Mouse (Mus musculus) intestine, embryonic 15.5 days (tissue): Measurements from ENCODE around the gene Slc2a1. TPM values are rescaled to one million over a fixed set of nuclear protein-coding genes. Genes with fewer than 3 reads are reported as not detected.

ENCODE experiments used
- ATAC-seq: fragments of 200-750 bp; cut with Nextera tagmentation; 2 replicates; pipeline ENCODE4 v1.8.0; 2017; ENCODE audit warnings: moderate TSS enrichment, moderate library complexity
- H3K27ac ChIP-seq: fragments of 300-500 bp; sonication (generic); 2 replicates; pipeline ENCODE4 v1.5.1; 2015; ENCODE audit warnings: mild to moderate bottlenecking, inconsistent platforms
- H3K27me3 ChIP-seq: fragments of 300-500 bp; sonication (generic); replicated peaks from 2 replicates; pipeline ENCODE4 v1.6.1; 2015; ENCODE audit warnings: inconsistent platforms
- H3K36me3 ChIP-seq: fragments of 300-500 bp; sonication (generic); 2 replicates; pipeline ENCODE4 v1.6.1; 2015; ENCODE audit warnings: inconsistent platforms
- H3K4me1 ChIP-seq: fragments of 300-500 bp; sonication (generic); replicated peaks from 2 replicates; pipeline ENCODE4 v1.6.1; 2015; ENCODE audit warnings: inconsistent platforms
- H3K4me2 ChIP-seq: fragments of 300-500 bp; sonication (generic); replicated peaks from 2 replicates; pipeline ENCODE4 v1.6.1; 2015; ENCODE audit warnings: mild to moderate bottlenecking, inconsistent platforms
- H3K4me3 ChIP-seq: fragments of 300-500 bp; sonication (generic); replicated peaks from 2 replicates; pipeline ENCODE4 v1.5.1; 2015; ENCODE audit warnings: inconsistent platforms
- H3K9ac ChIP-seq: fragments of 300-500 bp; sonication (generic); 2 replicates; pipeline ENCODE4 v1.6.1; 2015; ENCODE audit warnings: inconsistent platforms
- H3K9me3 ChIP-seq: fragments of 300-500 bp; sonication (generic); 2 replicates; pipeline ENCODE4 v1.6.1; 2016; ENCODE audit warnings: inconsistent platforms
- WGBS: fragments of 180-500 bp; shearing (Covaris S2); methylation state at CpG from one replicate; pipeline ENCODE4 v1.1.7; 2015; 5-methylcytosine and 5-hydroxymethylcytosine counted together
- polyA plus RNA-seq: library from polyadenylated mRNA; unstranded; fragments of >200 nt; fragmentation: Nextera tagmentation; extraction: Ambion mirVana; gene quantifications from 2 replicates; pipeline ENCODE4 v1.2.1, GENCODE M21; 2015

Gene Slc2a1
- polyA plus RNA-seq, 1 experiment from 2014 or later: 136 TPM

DNA sequence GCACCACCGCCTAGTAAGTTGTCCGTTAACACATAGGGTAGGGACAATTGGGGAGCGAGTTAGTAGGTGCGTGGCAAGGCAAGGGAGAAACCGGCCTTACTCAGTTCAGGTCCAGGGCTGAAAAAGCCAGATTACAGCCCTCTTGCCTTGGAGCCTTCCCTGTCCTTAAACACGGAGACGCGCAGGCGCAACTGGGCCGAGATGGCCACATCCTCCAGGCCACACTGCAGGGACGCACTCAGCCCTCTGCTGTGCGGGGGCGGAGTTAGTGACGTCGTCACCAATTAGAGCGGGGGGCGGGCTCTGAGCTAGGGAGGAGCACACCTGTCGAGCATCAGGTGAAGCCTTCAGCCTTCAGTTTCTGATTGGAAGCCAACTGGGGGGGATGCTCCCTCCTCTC, 29.7 kb downstream of the Slc2a1 start:
- H3K9ac ChIP-seq: no peak overlapping the region
- H3K27ac ChIP-seq: no peak overlapping the region
- no peaks in the 10 kb centered on the region for H3K27me3 ChIP-seq
- H3K4me2 ChIP-seq: peak overlapping the region; percentile 37
- 17% methylated on average over 18 of the region's 18 CpGs for WGBS
- H3K4me1 ChIP-seq: 0 out of 2 replicates have a peak, but pooled peaks cover 5% of the 10 kb centered on the region
- ATAC-seq: peak; percentile 91
- no peaks in the 10 kb centered on the region for H3K9me3 ChIP-seq
- no peak overlapping the region for H3K4me3 ChIP-seq
- peaks cover 34% of the 10 kb centered on the region for H3K36me3 ChIP-seq

DNA sequence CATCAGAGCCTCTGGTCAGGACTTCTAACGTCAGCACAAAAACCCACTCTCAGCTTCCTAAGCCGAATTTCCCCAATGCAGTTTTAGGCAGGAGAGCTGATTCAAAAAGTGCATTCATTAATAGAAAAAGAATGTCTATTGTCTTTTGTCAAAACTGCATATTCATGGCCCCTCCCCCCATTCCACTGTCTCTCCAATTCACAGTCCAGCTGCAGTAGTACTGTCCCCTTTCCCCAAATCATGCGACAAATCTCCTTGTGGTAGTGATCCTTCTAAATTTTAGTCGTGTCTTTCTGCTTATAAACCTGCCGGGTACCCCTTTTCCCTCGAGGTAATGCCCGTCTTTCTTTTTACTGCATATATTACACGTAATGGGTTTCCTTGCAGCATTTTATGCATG, 30.3 kb downstream of the Slc2a1 start:
- ATAC-seq: no peak
- WGBS: 63% methylated on average over 8 of the region's 8 CpGs
- no peak overlapping the region for H3K4me3 ChIP-seq
- H3K27ac ChIP-seq: no peak overlapping the region
- peaks cover 29% of the 10 kb centered on the region for H3K36me3 ChIP-seq
- H3K27me3 ChIP-seq: no peaks in the 10 kb centered on the region
- H3K4me2 ChIP-seq: peak overlapping the region; percentile 37; the same call in 1 of the 2 replicates
- H3K4me1 ChIP-seq: 0 out of 2 replicates have a peak, but pooled peaks cover 5% of the 10 kb centered on the region
- no peaks in the 10 kb centered on the region for H3K9me3 ChIP-seq
- no peak overlapping the region for H3K9ac ChIP-seq

DNA sequence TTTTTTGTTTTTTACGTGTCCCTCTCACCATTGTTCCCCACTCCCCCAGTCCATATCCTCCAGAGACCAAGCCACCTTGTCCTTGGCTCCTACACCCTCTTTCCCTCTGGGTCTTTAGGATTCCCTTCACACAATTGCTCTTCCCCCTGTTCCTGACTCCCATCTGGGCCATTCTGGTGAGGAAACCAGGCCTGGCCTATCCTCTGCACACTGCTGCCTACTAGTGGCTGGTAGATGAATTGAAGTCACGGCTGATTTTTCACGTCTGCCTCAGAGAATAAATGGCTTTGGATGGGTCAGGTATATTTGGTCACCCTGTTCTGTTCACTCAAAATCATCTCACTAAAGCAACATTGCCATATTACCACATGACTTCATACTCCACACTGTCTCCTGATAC, 31.6 kb downstream of the Slc2a1 start:
- Histone ChIP-seq H3K36me3 (peaks cover 18% of the 10 kb centered on the region), H3K9ac (no peak overlapping the region), H3K27ac (no peak overlapping the region), H3K27me3 (no peaks in the 10 kb centered on the region), H3K4me1 (0 out of 2 replicates have a peak, but pooled peaks cover 5% of the 10 kb centered on the region), H3K4me3 (no peak overlapping the region), H3K9me3 (no peaks in the 10 kb centered on the region), H3K4me2 (no peak overlapping the region)
- no peak for ATAC-seq
- WGBS: 54% methylated on average over 3 of the region's 3 CpGs

DNA sequence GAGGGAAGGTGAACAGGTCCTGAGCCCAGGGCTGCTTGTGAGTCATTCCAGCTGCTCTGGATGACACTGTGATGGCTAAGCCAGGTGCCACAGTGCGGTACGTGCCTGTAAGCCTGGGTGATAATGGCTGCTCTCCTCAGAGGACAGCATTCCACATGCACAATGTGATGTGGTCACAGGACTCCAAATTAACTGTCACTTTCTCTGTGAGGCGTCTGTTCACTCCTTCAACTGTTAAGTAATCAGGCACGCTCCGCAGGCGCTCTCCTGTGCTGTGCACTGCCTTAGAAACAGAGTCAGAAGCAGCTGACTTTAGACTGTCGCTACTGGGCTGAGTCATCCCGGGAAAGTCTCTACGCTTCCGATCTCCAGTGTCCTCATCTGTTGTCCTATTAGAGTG, 32.7 kb downstream of the Slc2a1 start:
- H3K36me3 ChIP-seq: peaks cover 7% of the 10 kb centered on the region
- no peak overlapping the region for H3K9ac ChIP-seq
- H3K4me2 ChIP-seq: no peak overlapping the region
- H3K4me3 ChIP-seq: no peak overlapping the region
- no peak overlapping the region for H3K27ac ChIP-seq
- 0 out of 2 replicates have a peak, but pooled peaks cover 5% of the 10 kb centered on the region for H3K4me1 ChIP-seq
- no peaks in the 10 kb centered on the region for H3K27me3 ChIP-seq
- no peaks in the 10 kb centered on the region for H3K9me3 ChIP-seq
- no peak for ATAC-seq
- 65% methylated on average over 10 of the region's 10 CpGs for WGBS

DNA sequence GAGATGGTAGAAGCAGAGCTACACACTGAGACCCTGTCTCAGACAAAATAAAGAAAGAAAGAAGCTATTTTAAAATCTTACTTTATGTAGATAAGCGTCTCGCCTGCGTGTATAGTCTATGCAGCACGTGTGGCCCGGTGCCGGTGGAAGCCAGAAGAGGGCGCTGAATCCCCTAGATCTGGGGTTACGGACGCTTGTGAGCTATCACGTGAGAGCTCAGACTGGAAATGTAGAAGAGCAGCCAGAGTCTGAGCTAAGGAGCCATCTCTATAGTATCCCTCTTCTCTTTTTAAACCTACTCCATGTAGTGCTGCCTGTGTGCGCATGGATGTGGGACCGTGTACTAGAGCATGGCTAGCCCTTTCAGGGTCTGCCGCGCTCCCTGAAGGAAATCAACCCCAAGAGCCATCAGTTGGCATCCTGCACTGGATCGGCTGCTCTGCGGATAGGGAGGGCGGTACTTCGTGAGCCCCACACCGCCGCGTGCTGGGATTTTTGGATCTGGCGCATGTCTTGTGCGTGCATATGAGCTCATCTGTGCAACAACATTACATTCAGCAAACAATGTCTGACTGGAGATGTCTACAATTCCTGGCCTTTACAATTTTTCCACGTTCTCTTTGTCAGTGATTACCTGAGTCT, 33.8 kb downstream of the Slc2a1 start:
- no peaks in the 10 kb centered on the region for H3K27me3 ChIP-seq
- H3K4me1 ChIP-seq: 0 out of 2 replicates have a peak, but pooled peaks cover 5% of the 10 kb centered on the region
- no peak overlapping the region for H3K9ac ChIP-seq
- no peaks in the 10 kb centered on the region for H3K9me3 ChIP-seq
- no peaks in the 10 kb centered on the region for H3K36me3 ChIP-seq
- peak overlapping the region; percentile 53 for H3K4me2 ChIP-seq
- WGBS: 23% methylated on average over 24 of the region's 24 CpGs
- peak; percentile 67 for ATAC-seq
- H3K27ac ChIP-seq: no peak overlapping the region
- H3K4me3 ChIP-seq: peak overlapping the region; percentile 14; the same call in 1 of the 2 replicates

DNA sequence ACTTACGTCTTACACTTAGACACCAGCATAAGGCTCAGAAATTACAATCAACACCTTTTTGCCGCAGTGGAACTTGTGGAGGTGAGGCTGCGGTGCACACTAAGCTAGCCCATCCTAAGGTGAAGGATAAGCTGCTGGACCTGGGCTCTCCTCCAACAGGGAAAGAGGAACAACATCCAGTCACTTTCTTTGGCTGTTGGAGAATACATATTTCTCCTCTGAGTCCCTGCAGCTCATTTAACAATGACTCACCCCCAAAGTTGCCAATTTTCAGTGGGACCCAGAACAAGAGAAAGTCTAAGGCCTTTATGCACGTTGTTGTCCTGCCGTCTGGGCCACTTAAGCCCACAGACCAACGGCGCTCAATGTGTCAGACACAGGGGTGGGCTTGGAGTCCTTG, 38.3 kb downstream of the Slc2a1 start:
- 88% methylated on average over 7 of the region's 7 CpGs for WGBS

DNA sequence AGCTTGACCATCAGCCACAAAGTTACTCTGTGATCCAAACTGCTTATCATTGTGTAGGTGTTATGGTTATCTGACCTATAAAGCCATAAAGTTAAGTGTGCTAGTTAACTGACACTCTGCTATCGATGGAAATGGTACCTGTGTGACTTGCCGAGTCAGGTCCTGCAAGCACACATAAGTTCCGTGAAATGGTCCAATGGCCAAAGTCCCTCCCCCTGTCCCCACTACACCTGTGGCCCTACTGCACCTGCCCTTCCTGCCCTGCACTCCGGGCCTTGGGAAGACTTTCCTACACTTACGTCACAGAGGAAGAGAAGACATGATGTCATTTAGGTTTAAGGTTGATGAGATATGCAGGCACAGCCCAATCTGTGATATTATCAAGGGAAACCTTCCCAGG, 38.8 kb downstream of the Slc2a1 start:
- peak; percentile 46; the same call in 1 of the 2 replicates for ATAC-seq
- Histone ChIP-seq H3K4me3 (no peak overlapping the region), H3K27ac (no peak overlapping the region), H3K4me2 (no peak overlapping the region), H3K9ac (no peak overlapping the region), H3K27me3 (no peaks in the 10 kb centered on the region), H3K9me3 (no peaks in the 10 kb centered on the region), H3K36me3 (no peaks in the 10 kb centered on the region), H3K4me1 (no peaks in the 10 kb centered on the region)
- WGBS: 69% methylated on average over 5 of the region's 5 CpGs

More for the DNA sequence above, 38.3 kb downstream of the Slc2a1 start:
- no peak for ATAC-seq
- no peak overlapping the region for H3K27ac ChIP-seq
- H3K4me1 ChIP-seq: no peaks in the 10 kb centered on the region
- no peaks in the 10 kb centered on the region for H3K9me3 ChIP-seq
- no peak overlapping the region for H3K9ac ChIP-seq
- H3K36me3 ChIP-seq: no peaks in the 10 kb centered on the region
- H3K27me3 ChIP-seq: no peaks in the 10 kb centered on the region
- no peak overlapping the region for H3K4me2 ChIP-seq
- no peak overlapping the region for H3K4me3 ChIP-seq

DNA sequence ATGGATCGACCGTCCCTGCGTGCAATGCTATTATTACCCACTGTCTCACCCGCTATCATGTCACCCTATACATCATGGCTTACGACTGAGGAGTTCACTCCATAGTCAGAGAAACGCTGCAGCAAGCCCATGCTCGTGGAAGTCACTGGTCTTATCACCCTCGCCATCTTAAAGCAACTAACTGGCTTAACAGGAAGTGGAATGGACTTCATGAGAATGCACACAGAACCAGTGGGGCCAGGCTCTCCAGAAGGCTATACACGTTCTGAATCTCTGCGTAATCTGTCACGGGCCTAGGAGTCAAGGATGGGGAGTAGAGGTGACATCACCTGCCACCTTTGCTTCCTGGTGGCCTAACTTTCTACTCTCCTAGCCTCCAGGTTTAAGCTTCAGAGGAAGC, 40.2 kb downstream of the Slc2a1 start:
- Histone ChIP-seq H3K36me3 (no peaks in the 10 kb centered on the region), H3K27me3 (no peaks in the 10 kb centered on the region)

DNA sequence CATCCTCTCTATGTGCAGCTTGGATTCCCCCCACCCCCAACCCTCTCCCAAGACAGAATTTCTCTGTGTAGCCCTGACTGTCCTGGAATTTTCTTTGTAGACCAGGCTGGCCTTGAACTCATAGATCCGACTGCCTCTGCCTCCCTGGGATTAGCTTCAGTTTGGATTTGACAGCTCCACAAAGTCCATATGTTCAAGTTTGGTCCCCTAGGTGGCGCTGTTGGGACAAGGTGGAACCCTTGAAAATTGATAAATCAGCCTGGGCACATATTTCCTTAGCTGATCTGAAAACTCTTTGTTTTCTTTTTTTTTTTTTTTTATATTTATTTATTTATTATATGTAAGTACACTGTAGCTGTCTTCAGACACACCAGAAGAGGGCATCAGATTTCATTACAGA, 48.7 kb downstream of the Slc2a1 start:
- WGBS: 46% methylated on average over 2 of the region's 2 CpGs
- no peaks in the 10 kb centered on the region for H3K27me3 ChIP-seq
- no peaks in the 10 kb centered on the region for H3K36me3 ChIP-seq
- no peaks in the 10 kb centered on the region for H3K4me1 ChIP-seq
- no peak for ATAC-seq
- H3K9ac ChIP-seq: no peak overlapping the region
- H3K4me2 ChIP-seq: no peak overlapping the region
- no peak overlapping the region for H3K4me3 ChIP-seq
- H3K9me3 ChIP-seq: no peaks in the 10 kb centered on the region
- H3K27ac ChIP-seq: no peak overlapping the region

More for the DNA sequence above, 40.2 kb downstream of the Slc2a1 start:
- no peak overlapping the region for H3K4me3 ChIP-seq
- no peak overlapping the region for H3K4me2 ChIP-seq
- no peak overlapping the region for H3K9ac ChIP-seq
- no peaks in the 10 kb centered on the region for H3K9me3 ChIP-seq
- no peak overlapping the region for H3K27ac ChIP-seq
- H3K4me1 ChIP-seq: no peaks in the 10 kb centered on the region
- no peak for ATAC-seq
- 81% methylated on average over 11 of the region's 11 CpGs for WGBS

DNA sequence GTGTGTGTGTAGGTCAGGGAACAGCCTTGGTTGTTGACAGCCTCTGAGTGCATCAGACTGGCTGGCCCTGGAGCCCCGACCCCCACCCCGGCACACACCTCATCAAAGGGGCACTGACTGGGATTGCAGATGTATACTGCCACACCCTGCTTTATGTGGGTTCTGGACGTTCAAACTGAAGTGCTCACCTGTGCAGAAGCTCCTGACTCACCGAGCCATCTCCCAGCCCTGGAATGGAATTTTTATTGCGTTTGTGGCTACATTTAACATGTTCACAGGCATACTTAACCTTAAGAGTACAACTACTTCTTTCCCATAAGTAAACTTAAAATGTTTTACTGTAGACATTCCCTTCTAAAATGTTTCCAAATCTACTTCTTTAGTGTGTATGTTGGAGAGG, 49.4 kb downstream of the Slc2a1 start:
- H3K4me1 ChIP-seq: no peaks in the 10 kb centered on the region
- no peak overlapping the region for H3K4me3 ChIP-seq
- WGBS: 57% methylated on average over 5 of the region's 5 CpGs
- H3K9ac ChIP-seq: no peak overlapping the region
- H3K27me3 ChIP-seq: no peaks in the 10 kb centered on the region
- H3K27ac ChIP-seq: peak overlapping the region; percentile 32; the same call in 1 of the 2 replicates
- ATAC-seq: peak; percentile 90
- no peaks in the 10 kb centered on the region for H3K9me3 ChIP-seq
- H3K36me3 ChIP-seq: no peaks in the 10 kb centered on the region
- H3K4me2 ChIP-seq: no peak overlapping the region

DNA sequence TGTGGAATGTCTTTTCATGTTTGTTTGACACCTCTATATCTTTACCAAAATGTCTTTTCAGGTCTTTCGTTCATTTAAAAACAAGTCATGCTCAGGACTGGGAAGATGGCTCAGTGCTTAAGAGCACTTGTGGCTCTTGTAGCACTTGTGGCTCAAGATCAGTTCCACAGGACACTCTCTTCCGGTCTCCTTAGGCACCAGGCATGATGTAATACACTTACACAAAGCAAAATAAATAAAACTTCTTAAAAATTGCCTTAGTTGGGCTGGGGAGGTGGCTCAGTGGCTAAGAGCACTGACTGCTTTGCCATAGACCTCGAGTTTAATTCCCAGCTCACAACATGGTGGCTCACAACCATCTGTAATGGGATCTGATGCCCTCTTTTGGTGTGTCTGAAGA, 52.8 kb downstream of the Slc2a1 start:
- H3K4me3 ChIP-seq: no peak overlapping the region

DNA sequence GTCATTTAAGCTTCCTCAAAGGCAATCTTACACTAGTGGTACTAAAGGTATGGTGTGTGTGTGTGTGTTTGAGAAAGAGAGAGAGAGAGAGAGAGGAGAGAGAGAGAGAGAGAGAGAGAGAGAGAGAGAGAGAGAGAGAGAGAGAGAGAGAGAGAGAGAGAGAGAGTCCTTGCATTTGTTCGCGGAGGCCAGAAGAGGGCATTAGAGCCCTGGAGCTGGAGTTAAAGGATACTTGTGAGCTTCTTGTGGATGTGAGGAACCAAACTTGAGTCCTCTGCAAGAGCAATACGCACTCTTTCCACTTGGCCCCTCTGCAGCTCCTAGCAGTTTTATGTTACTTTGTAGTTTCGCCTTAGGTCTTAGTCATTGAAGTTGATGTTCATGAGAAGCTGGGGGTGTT, 54.5 kb downstream of the Slc2a1 start:
- Histone ChIP-seq H3K27ac (no peak overlapping the region), H3K36me3 (no peaks in the 10 kb centered on the region), H3K9me3 (no peaks in the 10 kb centered on the region), H3K9ac (no peak overlapping the region), H3K4me1 (no peaks in the 10 kb centered on the region), H3K27me3 (no peaks in the 10 kb centered on the region), H3K4me3 (no peak overlapping the region), H3K4me2 (no peak overlapping the region)
- no peak for ATAC-seq
- WGBS: 75% methylated on average over 4 of the region's 4 CpGs

More for the DNA sequence above, 52.8 kb downstream of the Slc2a1 start:
- Histone ChIP-seq H3K9me3 (no peaks in the 10 kb centered on the region), H3K27ac (no peak overlapping the region), H3K36me3 (no peaks in the 10 kb centered on the region), H3K9ac (no peak overlapping the region), H3K27me3 (no peaks in the 10 kb centered on the region), H3K4me2 (no peak overlapping the region), H3K4me1 (no peaks in the 10 kb centered on the region)
- ATAC-seq: no peak
- WGBS: 64% methylated on average over 3 of the region's 3 CpGs

DNA sequence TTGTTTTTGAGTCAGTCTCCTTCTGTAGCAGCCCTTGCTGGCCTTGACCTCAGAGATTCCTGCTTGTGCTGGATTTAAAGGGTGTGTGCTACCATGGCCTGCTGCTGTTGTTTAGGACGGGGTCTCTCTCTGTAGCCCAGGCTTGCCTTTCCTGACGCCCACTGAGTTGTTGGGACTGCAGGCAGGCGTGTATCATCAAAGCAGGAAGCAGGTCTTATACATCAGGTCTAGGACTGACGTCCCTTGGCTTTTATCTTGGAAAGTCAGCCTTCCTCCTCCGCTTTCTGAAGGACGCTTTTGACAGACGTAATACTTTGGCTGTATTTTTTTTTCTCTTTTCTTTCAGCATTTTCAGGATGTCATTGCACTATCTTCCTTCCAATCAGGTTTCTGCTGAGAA, 57.4 kb downstream of the Slc2a1 start:
- Histone ChIP-seq H3K36me3 (peaks cover 7% of the 10 kb centered on the region; the same call in 1 of the 2 replicates), H3K4me1 (no peaks in the 10 kb centered on the region), H3K4me3 (no peak overlapping the region), H3K27me3 (no peaks in the 10 kb centered on the region), H3K9ac (no peak overlapping the region), H3K27ac (no peak overlapping the region), H3K4me2 (no peak overlapping the region), H3K9me3 (no peaks in the 10 kb centered on the region)
- WGBS: 74% methylated on average over 7 of the region's 7 CpGs
- no peak for ATAC-seq
